Mouse (Mus musculus) erythroblast, embryonic 14.5 days (primary cell): ENCODE data around the gene Ankrd23. TPM values are rescaled to one million over a fixed set of nuclear protein-coding genes. Genes with fewer than 3 reads are reported as not detected.

Experiments used
- H3K27me3 ChIP-seq: 2 replicates; pipeline ENCODE4 v1.6.1; 2012; ENCODE audit warnings: inconsistent platforms; ENCODE audit not compliant: control insufficient read depth
- H3K36me3 ChIP-seq: 2 replicates; pipeline ENCODE4 v1.6.1; 2012; ENCODE audit warnings: mild to moderate bottlenecking, inconsistent platforms; ENCODE audit not compliant: control insufficient read depth
- H3K4me1 ChIP-seq: 2 replicates; pipeline ENCODE4 v1.6.1; 2012; ENCODE audit warnings: inconsistent platforms; ENCODE audit not compliant: control insufficient read depth
- H3K4me3 ChIP-seq: replicated peaks from 2 replicates; pipeline ENCODE3; 2012; ENCODE audit warnings: moderate library complexity, mild to moderate bottlenecking, inconsistent platforms
- H3K9me3 ChIP-seq: 2 replicates; pipeline ENCODE4 v1.6.1; 2012; ENCODE audit warnings: low read length, inconsistent platforms, mixed read lengths; ENCODE audit not compliant: control insufficient read depth
- GATA1 ChIP-seq: IDR thresholded peaks from 2 replicates; pipeline ENCODE4 v1.6.1; 2012; ENCODE audit warnings: low read length, inconsistent platforms, mixed read lengths
- TAL1 ChIP-seq: IDR thresholded peaks from 3 replicates; pipeline ENCODE4 v1.6.1; 2012; ENCODE audit warnings: low read length, inconsistent platforms, mixed read lengths
- polyA plus RNA-seq: library from polyadenylated mRNA; stranded (reverse); fragments of >175 nt; gene quantifications from 2 replicates; pipeline ENCODE4 v1.2.3, GENCODE M21; 2012

Gene Ankrd23
- polyA plus RNA-seq, 1 experiment = 0.11 TPM

DNA sequence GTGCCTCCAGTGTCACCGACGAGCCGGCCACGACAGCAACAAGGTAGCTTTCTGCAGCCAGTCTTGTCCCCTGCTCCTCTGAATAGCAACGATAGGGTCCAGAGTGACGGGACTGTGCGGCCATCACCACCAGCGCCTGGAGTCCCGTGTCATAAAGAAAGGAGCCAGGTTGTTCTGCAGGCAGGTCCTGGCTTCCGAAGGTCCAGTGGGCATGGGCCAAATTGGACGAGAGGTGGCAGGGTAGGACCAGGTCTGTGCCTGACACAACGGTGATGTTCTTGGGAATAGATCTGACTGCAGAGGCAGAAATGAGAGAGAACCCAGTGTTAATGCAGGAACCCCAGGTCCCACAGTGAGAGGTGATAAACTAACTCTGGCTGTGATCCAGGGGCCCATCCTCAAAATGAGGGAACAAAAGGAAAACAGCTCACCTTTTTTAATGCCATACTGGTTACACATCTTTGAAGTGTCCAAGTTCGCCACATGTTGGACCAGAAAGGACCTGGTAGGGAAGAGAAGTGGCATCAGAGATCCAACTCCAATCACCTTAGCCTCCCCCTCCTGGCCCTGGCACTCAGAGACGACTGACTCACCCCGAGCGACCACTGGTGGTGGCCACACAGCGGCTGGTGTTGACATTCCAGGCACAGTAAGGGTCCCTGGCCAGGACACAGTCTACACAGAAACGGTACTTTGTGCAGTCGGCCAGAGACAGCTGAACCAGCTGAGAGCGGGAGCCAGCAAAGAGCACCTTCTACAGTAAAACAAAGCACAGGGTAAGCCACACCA is 13.6 kb upstream of the Ankrd23 start:
- H3K4me1 ChIP-seq = peaks cover 21% of the 10 kb centered on the region
- peaks cover 14% of the 10 kb centered on the region; the same call in 1 of the 2 replicates for H3K36me3 ChIP-seq
- peaks cover 24% of the 10 kb centered on the region for H3K27me3 ChIP-seq

DNA sequence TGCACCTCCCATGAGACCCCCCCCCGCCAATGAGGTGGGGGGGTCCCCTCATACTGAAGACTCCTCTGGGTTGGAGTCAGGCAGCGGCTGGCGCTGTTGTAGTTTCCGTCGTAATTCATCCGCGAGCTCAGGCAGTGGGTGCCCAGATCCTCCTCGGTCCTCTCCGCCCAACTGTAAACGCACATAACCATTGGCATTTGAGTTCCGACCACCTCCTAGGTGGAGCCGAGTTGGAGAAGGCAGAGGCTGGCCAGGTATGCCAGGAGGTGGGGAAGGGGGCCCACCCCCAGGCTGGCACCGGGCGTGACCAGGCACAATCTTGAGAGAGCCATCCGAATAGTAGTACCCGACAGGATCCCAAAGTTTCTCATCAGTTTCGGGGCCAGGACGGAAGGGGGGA is 12.8 kb upstream of the Ankrd23 start:
- Histone ChIP-seq H3K36me3 (peaks cover 14% of the 10 kb centered on the region; the same call in 1 of the 2 replicates), H3K9me3 (no peaks in the 10 kb centered on the region), H3K4me1 (peaks cover 21% of the 10 kb centered on the region), H3K4me3 (no peak overlapping the region), H3K27me3 (peaks cover 16% of the 10 kb centered on the region)
- TF ChIP-seq GATA1 (no peak), TAL1 (no peak)

More for the DNA sequence above, 13.6 kb upstream of the Ankrd23 start:
- Histone ChIP-seq H3K9me3 (no peaks in the 10 kb centered on the region), H3K4me3 (no peak overlapping the region)
- TF ChIP-seq GATA1 (no peak), TAL1 (no peak)

DNA sequence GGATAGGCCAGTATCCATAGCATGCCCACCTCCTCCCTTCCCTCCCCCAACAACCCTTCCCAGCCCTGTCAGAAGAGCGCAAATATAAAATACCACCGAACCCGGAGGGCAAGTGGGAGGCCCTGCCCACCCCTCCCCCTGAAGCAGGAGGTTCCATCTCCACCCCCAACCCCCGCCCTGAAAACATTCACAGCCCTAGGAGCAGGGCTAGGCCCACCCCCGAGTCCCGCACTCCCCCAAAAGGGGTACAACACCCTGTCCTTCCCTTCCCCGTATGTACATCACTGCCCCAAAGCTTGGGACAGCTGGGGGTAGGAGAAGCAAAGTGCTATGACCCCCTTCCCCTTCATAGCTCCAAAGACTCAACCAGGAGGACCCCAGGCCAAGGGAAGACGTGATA is 12.1 kb upstream of the Ankrd23 start:
- Histone ChIP-seq H3K9me3 (no peaks in the 10 kb centered on the region), H3K4me3 (no peak overlapping the region), H3K27me3 (peaks cover 9% of the 10 kb centered on the region), H3K4me1 (peaks cover 21% of the 10 kb centered on the region), H3K36me3 (peaks cover 14% of the 10 kb centered on the region; the same call in 1 of the 2 replicates)
- TF ChIP-seq TAL1 = no peak
- no peak for TF ChIP-seq GATA1

DNA sequence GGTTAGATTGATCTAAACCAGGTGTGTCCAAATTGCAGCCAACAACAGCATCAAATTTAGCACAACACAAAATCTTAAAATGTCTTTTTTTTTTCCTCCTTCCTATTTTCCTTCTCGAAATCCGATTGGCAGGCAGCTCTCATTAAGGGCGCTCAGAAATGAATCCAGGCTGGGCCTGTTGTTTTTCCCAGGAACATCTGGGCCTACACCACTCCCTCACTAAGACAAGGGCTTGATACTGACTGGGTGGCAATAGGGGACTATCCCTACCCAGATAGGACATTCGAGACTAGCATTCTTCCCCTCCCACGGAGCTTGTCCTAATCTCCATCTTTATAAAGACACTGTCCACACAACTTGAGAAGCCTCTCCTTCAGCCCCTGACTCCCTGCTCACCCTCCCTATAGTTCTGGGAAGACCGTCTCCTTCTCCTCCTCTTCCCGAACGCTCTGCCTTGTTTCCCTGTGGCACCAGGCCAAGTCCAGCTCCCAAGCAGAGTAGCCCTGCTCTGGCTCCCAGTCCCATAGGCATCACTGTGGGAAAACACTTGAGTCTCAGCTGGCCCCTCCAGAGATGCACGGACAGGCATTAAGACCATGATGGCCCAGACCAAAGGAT is 11.4 kb upstream of the Ankrd23 start:
- peaks cover 14% of the 10 kb centered on the region; the same call in 1 of the 2 replicates for H3K36me3 ChIP-seq
- TF ChIP-seq TAL1 (no peak), GATA1 (no peak)
- no peaks in the 10 kb centered on the region for H3K9me3 ChIP-seq
- peaks cover 3% of the 10 kb centered on the region; the same call in 1 of the 2 replicates for H3K27me3 ChIP-seq
- peaks cover 21% of the 10 kb centered on the region for H3K4me1 ChIP-seq
- H3K4me3 ChIP-seq = no peak overlapping the region

DNA sequence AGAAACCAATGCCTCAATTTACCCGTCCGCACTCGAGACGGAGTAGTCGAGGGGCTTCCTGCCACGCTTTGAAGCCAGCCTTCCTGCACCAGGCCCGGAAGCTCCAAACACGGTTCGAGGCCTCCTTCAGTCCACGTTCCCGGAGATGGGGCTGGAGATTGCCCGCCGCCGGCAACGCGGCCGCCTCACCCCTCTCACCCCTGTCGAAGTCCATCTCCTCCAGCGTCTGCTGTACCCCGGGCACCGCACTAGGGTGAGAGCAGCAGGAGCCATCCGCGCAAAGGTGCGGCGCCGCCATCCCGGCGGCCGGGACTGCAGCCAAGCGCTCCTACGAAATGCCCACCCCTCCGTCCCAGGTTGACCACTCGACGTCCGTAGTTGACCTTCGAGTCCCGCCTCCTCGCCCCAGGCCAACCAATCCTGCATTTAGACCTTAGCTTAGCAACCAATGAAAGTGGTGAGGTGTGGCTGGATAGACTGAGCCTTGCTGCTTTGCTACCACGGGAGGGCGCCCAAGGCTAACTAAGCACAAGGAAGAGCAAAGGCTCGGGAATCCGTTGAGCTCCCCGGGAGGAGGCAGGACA is 10.3 kb upstream of the Ankrd23 start, which contains the start of gene Ankrd39:
Ankrd39 (minus strand) TSS at position 558 of the 584 bp plus-strand sequence.
- H3K4me1 ChIP-seq = peaks cover 21% of the 10 kb centered on the region
- H3K27me3 ChIP-seq = no peaks in the 10 kb centered on the region
- peak within 1 kb of the TSS; percentile 74 for H3K4me3 ChIP-seq
- peaks cover 15% of the 10 kb centered on the region for H3K36me3 ChIP-seq
- no peaks in the 10 kb centered on the region for H3K9me3 ChIP-seq
- TF ChIP-seq TAL1 = no peak
- peak; percentile 44 for TF ChIP-seq GATA1

DNA sequence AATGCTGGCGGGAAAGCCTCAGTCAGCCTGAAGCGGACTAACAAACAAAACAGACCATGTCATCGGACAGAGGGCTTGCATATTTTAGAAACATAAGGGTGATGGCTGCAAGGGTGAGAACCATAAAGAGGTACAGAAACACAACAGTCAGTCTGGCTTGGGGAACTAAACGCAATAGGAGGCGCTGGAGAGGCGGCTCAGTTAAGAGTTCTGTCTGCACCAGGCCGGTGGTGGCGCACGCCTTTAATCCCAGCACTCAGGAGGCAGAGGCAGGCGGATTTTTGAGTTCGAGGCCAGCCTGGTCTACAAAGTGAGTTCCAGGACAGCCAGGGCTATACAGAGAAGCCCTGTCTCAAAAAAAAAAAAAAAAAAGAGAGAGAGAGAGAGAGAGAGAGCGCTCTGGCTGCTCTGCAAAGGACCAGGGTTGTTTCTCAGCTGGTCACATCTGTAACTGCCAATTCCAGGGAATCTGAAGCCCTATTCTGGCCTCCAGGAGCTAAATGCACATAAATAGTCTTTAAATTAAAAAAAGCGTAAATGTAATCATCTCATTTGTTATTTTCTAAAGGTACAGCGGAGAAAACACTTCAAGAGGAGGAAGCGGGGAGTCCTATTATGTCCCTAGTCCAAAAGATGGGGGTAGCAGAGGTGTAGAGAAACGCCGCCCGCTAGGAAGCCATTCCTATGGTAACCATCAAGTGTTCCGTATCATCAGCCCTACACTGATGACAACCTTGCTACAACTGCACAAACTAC is 9.3 kb upstream of the Ankrd23 start:
- TF ChIP-seq TAL1 (no peak), GATA1 (no peak)
- Histone ChIP-seq H3K27me3 (no peaks in the 10 kb centered on the region), H3K4me1 (peaks cover 21% of the 10 kb centered on the region)

DNA sequence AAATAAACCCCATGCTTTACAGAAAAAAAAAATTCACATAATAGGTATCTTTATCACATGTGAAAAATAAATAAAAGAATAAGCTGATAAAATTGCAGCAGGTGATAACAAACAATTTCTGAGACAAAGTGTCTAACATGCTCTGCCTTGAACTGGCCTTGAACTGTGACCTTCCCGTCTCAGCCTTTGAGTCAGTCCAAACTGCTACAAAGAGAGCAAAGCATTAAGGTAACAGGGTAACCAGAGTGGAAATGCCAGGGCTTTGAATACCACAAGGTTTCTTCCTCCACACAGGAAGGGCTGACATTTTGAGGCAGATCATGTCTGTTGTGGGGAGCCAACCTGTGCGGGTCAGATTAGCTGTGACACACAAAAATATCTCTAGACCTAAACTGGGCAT is 8.7 kb upstream of the Ankrd23 start:
- H3K4me1 ChIP-seq = peaks cover 21% of the 10 kb centered on the region
- H3K9me3 ChIP-seq = no peaks in the 10 kb centered on the region
- H3K4me3 ChIP-seq = no peak overlapping the region
- H3K36me3 ChIP-seq = peaks cover 24% of the 10 kb centered on the region
- TF ChIP-seq TAL1 (no peak), GATA1 (no peak)
- H3K27me3 ChIP-seq = no peaks in the 10 kb centered on the region

More for the DNA sequence above, 9.3 kb upstream of the Ankrd23 start:
- H3K36me3 ChIP-seq = peaks cover 19% of the 10 kb centered on the region
- H3K9me3 ChIP-seq = no peaks in the 10 kb centered on the region
- H3K4me3 ChIP-seq = peak overlapping the region; percentile 74

DNA sequence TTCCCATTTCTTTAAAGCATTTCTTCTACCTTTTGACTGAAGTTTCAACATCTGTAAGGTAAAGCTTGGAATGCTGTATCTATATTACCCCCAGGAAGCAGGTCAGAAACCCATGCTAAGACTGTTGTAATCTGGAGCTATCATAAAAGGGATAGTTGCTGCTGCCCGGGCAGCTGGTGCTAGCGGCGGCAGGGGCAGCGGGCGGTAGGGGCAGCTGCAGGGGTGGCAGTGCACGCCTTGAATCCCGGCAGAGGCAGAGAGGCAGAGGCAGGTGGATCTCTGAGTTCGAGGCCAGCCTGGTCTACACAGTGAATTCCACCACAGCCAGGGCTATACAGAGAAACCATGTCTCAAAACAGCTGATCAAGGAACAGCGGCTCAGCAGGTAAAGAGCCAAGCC is 6.2 kb upstream of the Ankrd23 start:
- Histone ChIP-seq H3K27me3 (no peaks in the 10 kb centered on the region), H3K9me3 (no peaks in the 10 kb centered on the region), H3K4me3 (no peak overlapping the region), H3K4me1 (peaks cover 21% of the 10 kb centered on the region), H3K36me3 (peaks cover 27% of the 10 kb centered on the region)
- TF ChIP-seq TAL1 = no peak
- no peak for TF ChIP-seq GATA1

DNA sequence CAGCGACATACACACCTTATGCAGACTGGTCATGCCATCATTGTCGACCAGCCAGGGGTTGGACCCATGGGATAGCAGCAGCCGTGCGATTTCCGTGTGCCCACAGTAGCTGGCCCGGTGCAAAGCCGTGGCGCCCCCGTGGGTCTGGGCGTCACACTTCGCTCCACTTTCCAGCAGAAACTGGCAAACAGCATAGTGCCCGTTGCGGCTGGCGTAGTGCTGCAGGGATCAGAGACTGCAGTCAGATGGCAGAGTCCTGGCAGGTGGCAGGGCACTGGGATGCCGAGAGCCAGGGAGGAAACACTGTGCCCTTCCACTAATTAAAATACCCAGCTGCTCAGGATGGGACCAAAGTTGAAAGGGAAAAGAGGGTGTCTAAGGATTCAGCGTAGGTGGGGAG is 5.2 kb upstream of the Ankrd23 start:
- peaks cover 14% of the 10 kb centered on the region for H3K4me1 ChIP-seq
- H3K4me3 ChIP-seq = no peak overlapping the region
- TF ChIP-seq TAL1 = no peak
- no peak for TF ChIP-seq GATA1
- H3K9me3 ChIP-seq = no peaks in the 10 kb centered on the region
- no peaks in the 10 kb centered on the region for H3K27me3 ChIP-seq
- H3K36me3 ChIP-seq = peaks cover 27% of the 10 kb centered on the region
